Mouse (Mus musculus) liver, embryonic 12.5 days (tissue): Measurements from ENCODE around the gene Olfr1234. TPM values are rescaled to one million over a fixed set of nuclear protein-coding genes. Genes with fewer than 3 reads are reported as not detected.

Experiments
- ATAC-seq: fragments of 200-750 bp; cut with Nextera tagmentation; 2 replicates; pipeline ENCODE4 v1.8.0; 2017; ENCODE audit warnings: moderate number of reproducible peaks, mild to moderate bottlenecking, moderate library complexity
- H3K27ac ChIP-seq: fragments of 300-500 bp; sonication (generic); 2 replicates; pipeline ENCODE4 v1.5.1; 2016; ENCODE audit warnings: mild to moderate bottlenecking
- H3K27me3 ChIP-seq: fragments of 300-500 bp; sonication (generic); replicated peaks from 2 replicates; pipeline ENCODE4 v1.6.1; 2016; ENCODE audit warnings: mild to moderate bottlenecking, moderate library complexity
- H3K36me3 ChIP-seq: fragments of 300-500 bp; sonication (generic); 2 replicates; pipeline ENCODE4 v1.6.1; 2016; ENCODE audit warnings: mild to moderate bottlenecking, moderate library complexity
- H3K4me1 ChIP-seq: fragments of 300-500 bp; sonication (generic); 2 replicates; pipeline ENCODE4 v1.6.1; 2016
- H3K4me2 ChIP-seq: fragments of 300-500 bp; sonication (generic); 2 replicates; pipeline ENCODE4 v1.6.1; 2016; ENCODE audit warnings: mild to moderate bottlenecking, moderate library complexity
- H3K4me3 ChIP-seq: fragments of 300-500 bp; sonication (generic); 2 replicates; pipeline ENCODE4 v1.5.1; 2016; ENCODE audit warnings: mild to moderate bottlenecking, moderate library complexity
- H3K9ac ChIP-seq: fragments of 300-500 bp; sonication (generic); 2 replicates; pipeline ENCODE4 v1.6.1; 2016; ENCODE audit warnings: mild to moderate bottlenecking, moderate library complexity
- H3K9me3 ChIP-seq: fragments of 300-500 bp; sonication (generic); replicated peaks from 2 replicates; pipeline ENCODE4 v1.6.1; 2016; ENCODE audit warnings: mild to moderate bottlenecking, moderate library complexity
- WGBS: fragments of 180-500 bp; shearing (Covaris S2); methylation state at CpG from one replicate; pipeline ENCODE4 v1.1.7; 2016; ENCODE audit not compliant: insufficient replicate concordance; 5-methylcytosine and 5-hydroxymethylcytosine counted together
- polyA plus RNA-seq: library from polyadenylated mRNA; unstranded; fragments of >200 nt; fragmentation: Nextera tagmentation; extraction: Ambion mirVana; gene quantifications from 2 replicates; pipeline ENCODE4 v1.2.1, GENCODE M21; 2016

Gene Olfr1234
- not detected in 2 replicates for polyA plus RNA-seq

DNA sequence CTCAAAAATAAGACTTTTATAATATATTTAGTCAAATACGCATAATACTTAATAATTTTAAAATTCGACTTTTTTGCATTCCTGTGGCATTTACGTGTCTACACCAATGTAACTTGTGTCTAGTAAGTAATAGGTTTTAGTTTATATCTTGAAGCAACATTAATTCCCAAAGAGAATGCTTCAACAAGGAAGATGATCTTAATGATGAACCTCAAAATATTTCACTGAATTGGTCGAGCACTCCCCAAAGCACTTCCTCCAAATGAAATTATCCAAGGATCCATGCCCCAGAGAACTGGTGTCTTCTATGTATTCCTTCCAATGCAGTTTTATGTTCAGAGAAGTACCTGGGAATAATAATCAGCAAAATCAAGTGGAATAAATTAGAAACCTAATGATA, at the start of gene Olfr1234:
Olfr1234 (minus strand) TSS at position 101 of the 400 bp plus-strand sequence.
- Histone ChIP-seq H3K9me3 (no peaks in the 10 kb centered on the region), H3K27ac (no peak within 1 kb of the TSS), H3K4me1 (no peaks in the 10 kb centered on the region), H3K27me3 (no peaks in the 10 kb centered on the region), H3K9ac (no peak within 1 kb of the TSS), H3K4me3 (no peak within 1 kb of the TSS), H3K36me3 (no peaks in the 10 kb centered on the region), H3K4me2 (no peak within 1 kb of the TSS)
- WGBS: 67% methylated on average over 4 of the region's 4 CpGs
- no peak for ATAC-seq

DNA sequence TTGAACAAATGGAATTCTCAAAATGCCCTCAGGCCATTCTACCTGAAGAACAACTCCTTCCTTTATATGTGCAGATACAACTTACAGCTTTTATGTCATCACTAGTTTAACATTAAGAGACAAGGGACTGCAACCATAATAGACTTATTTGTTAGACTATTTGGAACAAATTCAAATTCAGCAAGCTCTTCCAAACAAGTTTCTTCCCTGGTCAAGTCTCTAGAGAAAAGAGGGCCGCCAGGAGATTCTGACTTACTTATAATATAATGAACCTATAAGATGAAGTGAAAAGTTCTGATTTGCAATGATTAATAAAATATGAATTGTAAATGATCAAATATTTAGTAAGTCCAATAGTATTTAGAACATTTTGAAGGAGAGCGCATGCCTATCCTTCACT, 44.9 kb upstream of the Olfr1234 start, which contains the start of gene Olfr1238:
Olfr1238 (minus strand) TSS at position 101 of the 400 bp plus-strand sequence.
- no peak for ATAC-seq
- Histone ChIP-seq H3K4me2 (no peak within 1 kb of the TSS), H3K4me1 (no peaks in the 10 kb centered on the region), H3K36me3 (no peaks in the 10 kb centered on the region), H3K9me3 (no peaks in the 10 kb centered on the region), H3K27ac (no peak within 1 kb of the TSS), H3K9ac (no peak within 1 kb of the TSS), H3K27me3 (no peaks in the 10 kb centered on the region), H3K4me3 (no peak within 1 kb of the TSS)
- 86% methylated on average over 2 of the region's 2 CpGs for WGBS

DNA sequence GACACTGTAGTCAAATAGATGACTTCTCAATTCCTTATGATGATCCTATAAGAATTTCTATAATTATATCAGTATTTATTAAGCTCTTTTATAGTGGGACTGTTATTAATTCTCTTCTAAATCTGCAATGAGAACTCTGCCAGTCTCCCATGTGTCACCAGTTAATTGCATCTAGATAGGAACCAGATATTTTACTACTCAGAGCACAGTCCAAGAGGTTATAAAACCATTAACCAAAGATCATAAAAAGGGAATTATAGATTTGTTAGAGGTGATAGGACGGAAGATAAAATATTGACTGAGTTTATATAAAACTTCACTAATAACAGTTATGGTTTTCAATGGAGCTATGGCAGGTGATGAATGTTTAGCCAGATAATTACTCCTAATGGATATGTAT, 36.2 kb upstream of the Olfr1234 start:
- ATAC-seq: no peak
- no peak overlapping the region for H3K27ac ChIP-seq
- H3K4me1 ChIP-seq: no peaks in the 10 kb centered on the region
- no peak overlapping the region for H3K4me3 ChIP-seq
- H3K9ac ChIP-seq: no peak overlapping the region
- H3K27me3 ChIP-seq: no peaks in the 10 kb centered on the region
- H3K9me3 ChIP-seq: no peaks in the 10 kb centered on the region
- 63% methylated on average over 1 of the region's 1 CpGs for WGBS
- no peaks in the 10 kb centered on the region for H3K36me3 ChIP-seq
- H3K4me2 ChIP-seq: no peak overlapping the region

DNA sequence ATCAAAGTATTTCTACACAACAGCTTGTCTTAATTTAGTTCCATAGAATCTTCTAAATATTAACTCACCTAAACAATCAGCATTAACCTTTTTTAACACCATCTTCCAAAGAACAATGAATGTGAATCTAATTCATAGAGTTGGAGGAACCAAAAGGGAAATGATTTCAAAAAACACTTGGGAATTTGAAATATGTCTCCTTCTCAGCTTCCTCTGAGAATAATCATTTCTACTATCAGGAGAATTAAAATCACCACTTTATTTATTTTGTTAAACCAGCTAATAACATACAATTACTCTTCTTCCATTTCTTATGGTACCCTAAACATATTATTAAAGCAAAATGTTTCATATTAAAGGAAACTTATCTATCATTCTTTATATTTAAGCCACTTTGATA, 22.4 kb downstream of the Olfr1234 start, which contains the start of gene Olfr1233:
Olfr1233 (minus strand) TSS at position 101 of the 400 bp plus-strand sequence.
- ATAC-seq: no peak
- Histone ChIP-seq H3K4me1 (no peaks in the 10 kb centered on the region), H3K9ac (no peak within 1 kb of the TSS), H3K4me3 (no peak within 1 kb of the TSS), H3K4me2 (no peak within 1 kb of the TSS), H3K36me3 (no peaks in the 10 kb centered on the region), H3K27me3 (no peaks in the 10 kb centered on the region), H3K27ac (no peak within 1 kb of the TSS), H3K9me3 (no peaks in the 10 kb centered on the region)

DNA sequence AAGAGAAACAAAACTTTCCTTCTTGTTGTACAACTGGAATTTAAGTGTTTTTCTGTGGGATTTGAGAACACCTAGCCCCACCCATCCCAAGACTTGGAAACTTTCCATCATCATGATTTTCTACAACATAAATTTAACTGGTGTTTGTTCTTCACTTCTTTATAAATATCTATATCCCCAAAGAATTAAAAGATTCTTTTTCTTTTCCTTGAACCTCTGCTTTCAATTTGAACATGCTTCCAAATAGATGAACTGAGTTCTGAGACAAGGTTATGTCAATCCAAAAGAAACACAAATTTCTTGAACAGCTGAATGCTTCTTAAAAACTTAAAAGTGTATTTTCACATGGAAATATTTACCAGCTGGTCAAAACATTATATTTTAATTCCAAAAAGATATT, 35.1 kb downstream of the Olfr1234 start, which contains the start of gene Olfr1232:
Olfr1232 (minus strand) TSS at position 101 of the 400 bp plus-strand sequence.
- ATAC-seq: no peak
- H3K4me1 ChIP-seq: no peaks in the 10 kb centered on the region
- H3K27me3 ChIP-seq: no peaks in the 10 kb centered on the region

More for the DNA sequence above, 35.1 kb downstream of the Olfr1234 start, which contains the start of gene Olfr1232:
- Histone ChIP-seq H3K4me2 (no peak within 1 kb of the TSS), H3K4me3 (no peak within 1 kb of the TSS), H3K27ac (no peak within 1 kb of the TSS), H3K36me3 (no peaks in the 10 kb centered on the region), H3K9ac (no peak within 1 kb of the TSS), H3K9me3 (no peaks in the 10 kb centered on the region)

Other genes starting within 250 kb of the Olfr1234 start
- not detected in 2 replicates for gene Olfr1221, start 247.6 kb downstream of the Olfr1234 start, polyA plus RNA-seq
- gene Olfr1222, start 231.8 kb downstream of the Olfr1234 start, polyA plus RNA-seq: not detected in 2 replicates
- not detected in 2 replicates for gene Olfr1223, start 213.3 kb downstream of the Olfr1234 start, polyA plus RNA-seq
- gene Olfr1224-ps1, start 200.8 kb downstream of the Olfr1234 start, polyA plus RNA-seq: not detected in 2 replicates
- not detected in 2 replicates for gene Olfr1225, start 190.2 kb downstream of the Olfr1234 start, polyA plus RNA-seq
- not detected in 2 replicates for gene Olfr1226, start 164.8 kb downstream of the Olfr1234 start, polyA plus RNA-seq
- not detected in 2 replicates for gene Olfr1228, start 110.8 kb downstream of the Olfr1234 start, polyA plus RNA-seq
- gene Olfr1229, start 76.9 kb downstream of the Olfr1234 start, polyA plus RNA-seq: not detected in 2 replicates
- gene Olfr1230, start 67.6 kb downstream of the Olfr1234 start, polyA plus RNA-seq: not detected in 2 replicates
- gene Olfr1231, start 57.8 kb downstream of the Olfr1234 start, polyA plus RNA-seq: not detected in 2 replicates
- not detected in 2 replicates for gene Olfr1232, start 35.2 kb downstream of the Olfr1234 start, polyA plus RNA-seq
- gene Olfr1233, start 22.5 kb downstream of the Olfr1234 start, polyA plus RNA-seq: not detected in 2 replicates
- not detected in 2 replicates for gene Olfr1238, start 44.8 kb upstream of the Olfr1234 start, polyA plus RNA-seq
- gene Olfr1239, start 55.5 kb upstream of the Olfr1234 start, polyA plus RNA-seq: not detected in 2 replicates
- gene Olfr1240, start 78.1 kb upstream of the Olfr1234 start, polyA plus RNA-seq: not detected in 2 replicates
- gene Olfr1241, start 122.3 kb upstream of the Olfr1234 start, polyA plus RNA-seq: not detected in 2 replicates
- gene Olfr1242, start 133.5 kb upstream of the Olfr1234 start, polyA plus RNA-seq: not detected in 2 replicates
- not detected in 2 replicates for gene Olfr1243, start 166.6 kb upstream of the Olfr1234 start, polyA plus RNA-seq
- not detected in 2 replicates for gene Olfr1245, start 213.6 kb upstream of the Olfr1234 start, polyA plus RNA-seq
- not detected in 2 replicates for gene Olfr1246, start 228.3 kb upstream of the Olfr1234 start, polyA plus RNA-seq
- gene Olfr1247, start 249.3 kb upstream of the Olfr1234 start, polyA plus RNA-seq: not detected in 2 replicates